Mouse (Mus musculus) neural tube, embryonic 13.5 days (tissue): ENCODE measurements around the gene Rtn2. TPM values are rescaled to one million over a fixed set of nuclear protein-coding genes. Genes with fewer than 3 reads are reported as not detected.

Experiments
- ATAC-seq: fragments of 200-750 bp; cut with Nextera tagmentation; 2 replicates; pipeline ENCODE4 v1.8.0; 2017; ENCODE audit warnings: low read depth, mild to moderate bottlenecking, moderate TSS enrichment, moderate library complexity
- H3K27ac ChIP-seq: fragments of 300-500 bp; sonication (generic); replicated peaks from 2 replicates; pipeline ENCODE4 v1.5.1; 2015; ENCODE audit warnings: moderate library complexity, mild to moderate bottlenecking, inconsistent platforms
- H3K27me3 ChIP-seq: fragments of 300-500 bp; sonication (generic); 2 replicates; pipeline ENCODE4 v1.6.1; 2015; ENCODE audit warnings: mild to moderate bottlenecking, inconsistent platforms
- H3K36me3 ChIP-seq: fragments of 300-500 bp; sonication (generic); 2 replicates; pipeline ENCODE4 v1.6.1; 2015; ENCODE audit warnings: mild to moderate bottlenecking, inconsistent platforms
- H3K4me1 ChIP-seq: fragments of 300-500 bp; sonication (generic); replicated peaks from 2 replicates; pipeline ENCODE4 v1.6.1; 2015; ENCODE audit warnings: inconsistent platforms
- H3K4me2 ChIP-seq: fragments of 300-500 bp; sonication (generic); 2 replicates; pipeline ENCODE4 v1.6.1; 2015; ENCODE audit warnings: inconsistent platforms, mild to moderate bottlenecking, moderate library complexity
- H3K4me3 ChIP-seq: fragments of 300-500 bp; sonication (generic); 2 replicates; pipeline ENCODE4 v1.5.1; 2015; ENCODE audit warnings: mild to moderate bottlenecking, inconsistent platforms
- H3K9ac ChIP-seq: fragments of 300-500 bp; sonication (generic); 2 replicates; pipeline ENCODE4 v1.6.1; 2015; ENCODE audit warnings: moderate library complexity, mild to moderate bottlenecking, inconsistent platforms
- H3K9me3 ChIP-seq: fragments of 300-500 bp; sonication (generic); 2 replicates; pipeline ENCODE4 v1.6.1; 2016; ENCODE audit warnings: inconsistent platforms
- WGBS: fragments of 180-500 bp; shearing (Covaris S2); methylation state at CpG from one replicate; pipeline ENCODE4 v1.1.7; 2015; 5-methylcytosine and 5-hydroxymethylcytosine counted together
- polyA plus RNA-seq: library from polyadenylated mRNA; unstranded; fragments of >200 nt; fragmentation: Nextera tagmentation; extraction: Ambion mirVana; gene quantifications from 2 replicates; pipeline ENCODE4 v1.2.1, GENCODE M21; 2015

The Rtn2 gene
- polyA plus RNA-seq, 1 experiment from 2014 or later: 117 TPM

DNA sequence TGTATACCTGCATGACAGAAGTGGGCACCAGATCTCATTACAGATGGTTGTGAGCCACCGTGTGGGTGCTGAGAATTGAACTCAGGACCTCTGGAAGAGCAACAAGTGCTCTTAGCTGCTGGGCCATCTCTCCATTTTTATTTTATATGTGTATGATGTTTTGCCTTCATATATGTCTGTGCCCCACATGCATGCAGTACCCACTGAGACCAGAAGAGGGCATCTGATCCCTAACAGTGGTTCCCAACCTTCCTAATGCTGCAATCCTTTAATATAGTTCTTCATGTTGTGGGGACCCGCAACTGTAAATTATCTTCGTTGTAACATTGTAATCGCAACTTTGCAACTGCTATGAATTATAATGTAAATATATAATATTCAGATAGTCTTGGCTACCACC lies 2.3 kb downstream of the Rtn2 start:
- peak overlapping the region; percentile 77; the same call in 1 of the 2 replicates for H3K4me2 ChIP-seq
- peaks cover 32% of the 10 kb centered on the region for H3K36me3 ChIP-seq
- no peak for ATAC-seq
- H3K27me3 ChIP-seq: peaks cover 20% of the 10 kb centered on the region
- H3K9me3 ChIP-seq: no peaks in the 10 kb centered on the region
- H3K4me1 ChIP-seq: peaks cover 26% of the 10 kb centered on the region
- H3K4me3 ChIP-seq: no peak overlapping the region
- no peak overlapping the region for H3K27ac ChIP-seq
- WGBS: 29% methylated on average over 4 of the region's 4 CpGs
- no peak overlapping the region for H3K9ac ChIP-seq

- Histone ChIP-seq H3K9me3 (no peaks in the 10 kb centered on the region), H3K4me2 (peak overlapping the region; percentile 49), H3K36me3 (peaks cover 75% of the 10 kb centered on the region), H3K27me3 (no peaks in the 10 kb centered on the region), H3K4me3 (peak overlapping the region; percentile 19), H3K27ac (peak overlapping the region; percentile 33; the same call in 1 of the 2 replicates), H3K4me1 (peaks cover 17% of the 10 kb centered on the region), H3K9ac (peak overlapping the region; percentile 58)
- peak; percentile 20; the same call in 1 of the 2 replicates for ATAC-seq
- WGBS: 1% methylated on average over 20 of the region's 20 CpGs
Observed at GRCm38 (mm10) chr7:19290969-19291596, 8.7 kb downstream of the Rtn2 start.

DNA sequence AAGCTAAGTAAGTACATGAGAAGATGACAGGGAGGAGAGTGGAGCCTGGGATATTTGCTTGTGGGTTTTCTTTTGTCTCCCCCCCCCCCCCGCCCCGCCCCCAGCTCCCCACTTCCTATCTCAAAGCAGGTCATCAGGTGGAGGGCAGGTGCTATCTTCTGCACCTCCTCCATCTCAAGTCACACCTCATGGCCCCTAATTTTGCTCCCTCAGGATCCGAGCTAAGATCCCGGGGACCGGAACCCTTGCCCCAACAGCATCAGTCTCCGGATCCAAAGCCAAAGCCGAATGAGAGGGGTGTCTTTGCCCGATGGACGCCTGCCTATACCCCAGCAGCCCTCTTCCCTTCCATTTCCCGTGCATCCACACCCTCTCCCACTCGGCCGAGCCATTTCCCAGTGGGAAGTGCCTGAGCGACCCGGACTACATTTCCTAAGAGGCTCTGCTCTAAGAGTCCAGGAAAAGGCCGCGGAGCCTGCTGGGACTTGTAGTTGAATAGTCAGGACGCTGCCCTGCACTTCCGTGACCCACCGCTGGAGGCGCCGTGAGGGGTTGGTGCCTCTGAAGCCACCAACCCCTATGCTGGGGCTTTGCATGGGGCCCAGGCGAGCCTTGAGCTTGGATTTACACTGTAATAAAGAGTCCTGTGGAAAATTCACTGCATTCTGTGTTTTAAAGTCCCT lies 13.2 kb downstream of the Rtn2 start:
- no peaks in the 10 kb centered on the region for H3K27me3 ChIP-seq
- ATAC-seq: peak; percentile 70
- WGBS: 16% methylated on average over 20 of the region's 22 CpGs
- 0 out of 2 replicates have a peak overlapping the region, but pooled peaks have one; percentile 14 for H3K4me3 ChIP-seq
- peaks cover 43% of the 10 kb centered on the region for H3K36me3 ChIP-seq
- no peak overlapping the region for H3K27ac ChIP-seq
- peaks cover 13% of the 10 kb centered on the region for H3K4me1 ChIP-seq
- peak overlapping the region; percentile 43; the same call in 1 of the 2 replicates for H3K9ac ChIP-seq
- no peaks in the 10 kb centered on the region for H3K9me3 ChIP-seq
- peak overlapping the region; percentile 43 for H3K4me2 ChIP-seq

- Histone ChIP-seq H3K9ac (no peak overlapping the region), H3K9me3 (no peaks in the 10 kb centered on the region), H3K4me2 (no peak overlapping the region), H3K36me3 (peaks cover 36% of the 10 kb centered on the region), H3K27ac (no peak overlapping the region), H3K4me3 (no peak overlapping the region), H3K27me3 (peaks cover 7% of the 10 kb centered on the region), H3K4me1 (peaks cover 12% of the 10 kb centered on the region)
- 87% methylated on average over 6 of the region's 6 CpGs for WGBS
- no peak for ATAC-seq
Observed at GRCm38 (mm10) chr7:19297034-19297433, 14.6 kb downstream of the Rtn2 start.

DNA sequence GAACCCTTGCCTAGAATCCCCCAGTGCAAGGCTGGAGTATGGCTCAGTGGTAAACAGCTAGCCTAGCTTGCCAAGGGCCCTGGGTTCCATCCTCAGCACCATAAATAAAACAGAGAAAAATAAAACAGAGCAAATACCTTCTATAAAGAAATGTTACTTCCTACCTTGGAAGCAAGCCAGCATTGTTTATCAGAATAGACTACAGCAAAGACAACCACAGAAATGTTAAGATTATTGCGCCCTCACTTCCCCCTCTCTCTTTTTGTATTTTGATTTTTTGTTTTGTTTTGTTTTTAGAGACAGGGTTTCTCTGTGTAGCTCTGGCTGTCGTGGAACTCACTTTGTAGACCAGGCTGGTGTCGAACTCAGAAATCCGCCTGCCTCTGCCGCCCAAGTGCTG lies 15.4 kb downstream of the Rtn2 start:
- H3K4me3 ChIP-seq: no peak overlapping the region
- no peak overlapping the region for H3K9ac ChIP-seq
- no peak overlapping the region for H3K27ac ChIP-seq
- no peaks in the 10 kb centered on the region for H3K9me3 ChIP-seq
- no peak for ATAC-seq
- WGBS: 91% methylated on average over 5 of the region's 5 CpGs
- H3K36me3 ChIP-seq: peaks cover 32% of the 10 kb centered on the region
- peaks cover 15% of the 10 kb centered on the region for H3K4me1 ChIP-seq
- no peak overlapping the region for H3K4me2 ChIP-seq
- H3K27me3 ChIP-seq: peaks cover 15% of the 10 kb centered on the region

DNA sequence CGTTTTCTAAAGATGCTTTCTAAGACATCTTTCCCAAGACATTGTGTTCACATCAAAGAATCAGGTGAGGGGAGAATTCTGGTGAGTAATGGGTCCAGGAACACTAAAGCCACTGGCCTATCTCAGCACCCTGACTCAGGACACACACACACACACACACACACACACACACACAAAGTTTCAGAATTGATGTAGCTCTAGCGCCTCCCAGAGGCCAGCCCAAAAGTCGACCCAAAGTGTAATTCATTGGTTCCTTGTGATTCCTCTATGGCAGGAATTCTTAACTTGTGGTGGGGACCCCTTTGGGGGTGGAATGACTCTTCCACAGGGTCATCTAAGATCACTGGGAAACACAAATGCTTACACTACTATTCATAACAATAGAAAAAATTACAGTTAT lies 16.8 kb downstream of the Rtn2 start:
- H3K9ac ChIP-seq: no peak overlapping the region
- peaks cover 22% of the 10 kb centered on the region for H3K4me1 ChIP-seq
- no peak overlapping the region for H3K27ac ChIP-seq
- H3K4me2 ChIP-seq: no peak overlapping the region
- no peak for ATAC-seq
- WGBS: 22% methylated on average over 3 of the region's 3 CpGs
- H3K4me3 ChIP-seq: no peak overlapping the region
- peaks cover 29% of the 10 kb centered on the region for H3K27me3 ChIP-seq
- H3K9me3 ChIP-seq: no peaks in the 10 kb centered on the region
- H3K36me3 ChIP-seq: peaks cover 18% of the 10 kb centered on the region

DNA sequence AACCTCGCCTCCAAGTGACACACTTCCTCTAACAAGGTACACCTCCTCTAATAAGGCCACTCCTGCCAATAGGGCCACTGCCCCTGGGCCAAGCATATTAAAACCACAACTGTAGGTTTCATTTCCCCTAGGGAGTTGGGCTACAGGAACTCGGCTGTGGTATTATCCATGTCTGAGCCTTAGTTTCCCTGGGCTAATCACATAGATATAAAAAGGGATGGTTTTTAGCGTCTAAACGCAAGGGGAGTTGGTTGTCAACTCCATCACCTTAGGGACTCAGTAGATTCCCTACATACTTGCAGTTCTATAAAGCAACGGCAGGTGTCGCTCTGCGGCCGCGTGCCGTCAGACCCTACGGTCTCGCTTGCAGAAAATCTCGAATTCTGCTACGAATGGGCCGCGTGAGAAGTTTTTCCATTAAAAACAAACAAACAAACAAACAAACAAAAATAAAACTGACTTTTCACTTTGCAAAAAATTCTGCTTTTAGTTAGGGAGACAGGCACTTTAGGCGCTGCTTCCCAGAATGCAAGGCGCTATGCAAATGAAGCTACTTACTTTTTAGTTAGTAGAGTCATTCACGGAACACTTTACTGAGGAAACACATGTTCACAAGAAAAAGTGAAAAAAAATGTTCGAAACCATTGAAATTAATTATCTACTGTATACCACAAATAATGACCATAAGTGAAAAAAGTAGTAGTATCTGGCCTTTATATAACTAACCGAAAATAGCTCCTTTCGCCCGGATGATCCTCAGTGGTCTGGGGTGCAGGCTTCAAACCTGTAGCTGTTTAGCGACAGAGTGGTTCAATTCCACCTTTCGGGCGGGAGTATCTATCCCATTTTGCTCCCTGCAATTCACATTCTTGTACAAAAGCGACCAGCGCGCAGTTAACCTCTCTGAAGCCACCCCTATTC lies 18.3 kb downstream of the Rtn2 start:
- Histone ChIP-seq H3K4me3 (peak overlapping the region; percentile 47), H3K9ac (peak overlapping the region; percentile 62), H3K4me1 (peaks cover 34% of the 10 kb centered on the region), H3K27me3 (peaks cover 44% of the 10 kb centered on the region), H3K27ac (no peak overlapping the region), H3K9me3 (no peaks in the 10 kb centered on the region), H3K36me3 (peaks cover 5% of the 10 kb centered on the region; the same call in 1 of the 2 replicates), H3K4me2 (peak overlapping the region; percentile 62)
- peak; percentile 88 for ATAC-seq
- under 1% methylated on average over 29 of the region's 29 CpGs for WGBS

GRCm38 (mm10) chr7:19301461-19302263 lies 19.2 kb downstream of the Rtn2 start:
- Histone ChIP-seq H3K9me3 (no peaks in the 10 kb centered on the region), H3K4me1 (peaks cover 34% of the 10 kb centered on the region), H3K4me2 (peak overlapping the region; percentile 62), H3K4me3 (peak overlapping the region; percentile 47), H3K36me3 (no peaks in the 10 kb centered on the region), H3K27me3 (peaks cover 53% of the 10 kb centered on the region), H3K9ac (peak overlapping the region; percentile 62), H3K27ac (no peak overlapping the region)
- no peak for ATAC-seq
- WGBS: 9% methylated on average over 16 of the region's 16 CpGs

GRCm38 (mm10) chr7:19302264-19303045 lies 20.0 kb downstream of the Rtn2 start:
- Histone ChIP-seq H3K4me1 (peaks cover 35% of the 10 kb centered on the region), H3K27ac (no peak overlapping the region), H3K4me3 (peak overlapping the region; percentile 47), H3K4me2 (peak overlapping the region; percentile 62), H3K36me3 (no peaks in the 10 kb centered on the region), H3K27me3 (peaks cover 61% of the 10 kb centered on the region), H3K9ac (peak overlapping the region; percentile 62), H3K9me3 (no peaks in the 10 kb centered on the region)
- WGBS: 49% methylated on average over 13 of the region's 13 CpGs
- no peak for ATAC-seq

DNA sequence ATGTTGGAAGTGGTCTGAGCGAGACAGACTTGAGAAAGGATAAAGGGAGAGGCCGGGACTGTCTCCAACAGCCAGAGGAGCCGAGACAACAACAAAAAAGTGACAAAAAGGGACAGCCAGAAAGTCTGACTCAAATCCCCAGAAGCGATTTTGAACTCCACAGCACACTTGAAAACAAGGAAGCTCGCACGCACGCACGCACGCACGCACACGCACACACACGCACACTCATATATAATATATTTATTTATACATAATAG lies 20.6 kb downstream of the Rtn2 start:
- peaks cover 40% of the 10 kb centered on the region for H3K4me1 ChIP-seq
- no peaks in the 10 kb centered on the region for H3K36me3 ChIP-seq
- no peak overlapping the region for H3K4me2 ChIP-seq
- peaks cover 61% of the 10 kb centered on the region for H3K27me3 ChIP-seq
- no peak overlapping the region for H3K27ac ChIP-seq
- H3K9me3 ChIP-seq: no peaks in the 10 kb centered on the region
- no peak overlapping the region for H3K4me3 ChIP-seq
- no peak overlapping the region for H3K9ac ChIP-seq
- 71% methylated on average over 12 of the region's 12 CpGs for WGBS
- ATAC-seq: no peak

DNA sequence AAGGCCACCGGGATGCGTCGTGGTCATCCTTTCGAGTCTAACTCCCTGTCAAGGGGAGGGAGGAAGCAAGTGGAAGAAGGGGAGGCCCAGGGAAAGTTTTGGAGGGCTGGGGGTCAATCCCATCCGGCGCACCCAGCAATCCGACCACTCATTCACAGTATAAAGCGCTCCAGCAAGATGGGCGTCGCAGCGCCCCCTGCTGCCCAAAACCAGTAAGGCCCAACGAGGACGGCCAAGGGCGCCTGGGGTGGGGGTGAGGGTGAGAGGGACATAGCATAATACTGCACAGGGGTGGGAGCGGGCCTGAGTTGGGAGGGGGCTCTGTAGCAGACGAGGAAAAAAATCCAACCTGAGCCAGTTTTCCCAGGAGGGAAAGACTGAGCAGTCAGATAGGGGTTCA lies 21.3 kb downstream of the Rtn2 start:
- ATAC-seq: no peak
- H3K4me3 ChIP-seq: peak overlapping the region; percentile 26

More for the DNA sequence above, 21.3 kb downstream of the Rtn2 start:
- WGBS: 2% methylated on average over 16 of the region's 16 CpGs
- peak overlapping the region; percentile 47 for H3K4me2 ChIP-seq
- H3K4me1 ChIP-seq: peaks cover 44% of the 10 kb centered on the region
- no peak overlapping the region for H3K27ac ChIP-seq
- peaks cover 61% of the 10 kb centered on the region for H3K27me3 ChIP-seq
- H3K9ac ChIP-seq: peak overlapping the region; percentile 53; the same call in 1 of the 2 replicates
- H3K36me3 ChIP-seq: no peaks in the 10 kb centered on the region
- H3K9me3 ChIP-seq: no peaks in the 10 kb centered on the region
